23 mouse cellular contexts compared by ENCODE assay signal in genomic region chr7:16604141-16604540, GRCm38 (mm10).
"Had no signal": no experiment of that assay in that cellular context is flagged by ENCODE, and none has a peak within 500 bp of the region (broad histone marks: within the 10 kb centered on the region; RNA-seq: fewer than 3 reads in every experiment).

No protein-coding gene starts in this region.

- H3K9me3 ChIP-seq: forebrain, embryonic 15.5 days; heart, embryonic 15.5 days; hindbrain, embryonic 13.5 days; hindbrain, embryonic 15.5 days; limb, embryonic 15.5 days had no signal

- H3K36me3 ChIP-seq: forebrain, embryonic 15.5 days; heart, embryonic 15.5 days; hindbrain, embryonic 13.5 days; hindbrain, embryonic 15.5 days had no signal

- H3K9ac ChIP-seq: forebrain, embryonic 15.5 days; forebrain, postnatal 0 days; heart, embryonic 13.5 days; heart, embryonic 15.5 days; hindbrain, embryonic 13.5 days; hindbrain, embryonic 15.5 days; limb, embryonic 13.5 days; limb, embryonic 15.5 days; liver, embryonic 14.5 days had no signal

- H3K4me3 ChIP-seq: forebrain, embryonic 15.5 days; heart, adult 2 months; heart, embryonic 13.5 days; heart, embryonic 15.5 days; hindbrain, embryonic 13.5 days; hindbrain, embryonic 15.5 days; limb, embryonic 13.5 days; limb, embryonic 15.5 days had no signal

- H3K4me2 ChIP-seq: forebrain, embryonic 15.5 days; heart, embryonic 11.5 days; heart, embryonic 13.5 days; heart, embryonic 15.5 days; hindbrain, embryonic 13.5 days; hindbrain, embryonic 15.5 days; limb, embryonic 13.5 days; limb, embryonic 15.5 days had no signal

- H3K4me1 ChIP-seq: limb, embryonic 15.5 days had no signal

- ATAC-seq: forebrain, embryonic 15.5 days; forebrain, postnatal 0 days; hindbrain, postnatal 0 days had no signal

- H3K27me3 ChIP-seq: forebrain, embryonic 15.5 days; heart, embryonic 13.5 days; heart, embryonic 15.5 days; hindbrain, embryonic 13.5 days; hindbrain, embryonic 15.5 days; limb, embryonic 13.5 days; limb, embryonic 15.5 days had no signal

- H3K27ac ChIP-seq: forebrain, embryonic 15.5 days; heart, adult 2 months; heart, embryonic 13.5 days; heart, embryonic 15.5 days; hindbrain, embryonic 13.5 days; hindbrain, embryonic 15.5 days; hindbrain, postnatal 0 days; kidney, postnatal 0 days; limb, embryonic 13.5 days; limb, embryonic 15.5 days; liver, embryonic 14.5 days had no signal

- DNase-seq: forebrain, postnatal 0 days; gastrocnemius, postnatal 14 days; gastrocnemius, postnatal 36 days; heart, adult 11 months; heart, adult 2 months; heart, postnatal 14 days; heart, postnatal 36 days; kidney, adult 11 months; layer of hippocampus, adult 9-11 months; layer of hippocampus, postnatal 36 days; left cerebral cortex, postnatal 4 days; lung, adult 18-20 months had no signal
